Mouse (Mus musculus) right cerebral cortex, postnatal 4 days (tissue): ENCODE measurements around the gene C1galt1c1.
A peak's percentile ranks its signal among the peaks of the same experiment; 100 is the strongest.

Experiments used
- DNase-seq: peaks from one replicate; pipeline ENCODE4 v3.0.0-alpha.2; 2022

Gene C1galt1c1

GRCm38 (mm10) chrX:38634801-38635637 lies at the start of gene C1galt1c1:
TSS of gene C1galt1c1 (minus strand) at chrX:38635087.
- DNase-seq: peak; percentile 87

GRCm38 (mm10) chrX:38681972-38682371 lies 47.1 kb upstream of the C1galt1c1 start:
- DNase-seq: no peak

DNA sequence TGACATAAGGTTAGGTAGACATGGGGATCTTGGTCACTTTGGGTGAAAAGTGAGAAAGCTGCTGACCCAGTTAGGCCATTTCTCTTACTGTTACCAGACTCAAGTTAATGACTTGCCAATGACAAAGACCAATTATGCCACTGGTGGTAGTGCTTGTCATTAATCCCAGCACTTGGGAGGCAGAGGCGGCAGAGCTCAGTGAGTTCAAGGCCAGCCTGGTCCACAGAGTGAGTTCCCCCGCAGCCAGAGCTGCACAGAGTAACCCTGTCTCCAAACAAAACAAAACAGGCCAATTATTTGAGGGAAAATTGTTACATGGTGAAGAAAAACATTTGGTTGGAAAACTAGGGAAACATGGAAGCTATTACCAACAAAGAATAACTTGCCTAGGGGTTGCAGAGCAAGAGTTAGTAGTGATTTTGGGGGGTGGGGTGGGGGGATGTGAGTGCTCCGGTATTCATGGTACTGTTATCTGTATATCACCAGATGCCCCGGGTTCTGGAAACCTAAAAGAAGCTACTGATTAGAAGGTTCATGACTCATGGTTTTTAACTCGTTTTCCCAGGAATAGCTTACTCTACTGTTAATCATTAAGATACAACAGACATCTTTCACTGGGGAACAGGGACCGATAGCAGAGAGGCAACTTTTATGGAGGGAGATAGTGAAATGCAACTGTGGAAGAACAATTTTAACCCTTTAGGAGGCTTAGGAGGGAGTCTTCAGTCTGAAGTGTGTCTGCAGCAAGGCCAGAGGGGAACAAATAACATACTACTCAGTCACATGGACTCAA lies 34.4 kb upstream of the C1galt1c1 start:
- no peak for DNase-seq

DNA sequence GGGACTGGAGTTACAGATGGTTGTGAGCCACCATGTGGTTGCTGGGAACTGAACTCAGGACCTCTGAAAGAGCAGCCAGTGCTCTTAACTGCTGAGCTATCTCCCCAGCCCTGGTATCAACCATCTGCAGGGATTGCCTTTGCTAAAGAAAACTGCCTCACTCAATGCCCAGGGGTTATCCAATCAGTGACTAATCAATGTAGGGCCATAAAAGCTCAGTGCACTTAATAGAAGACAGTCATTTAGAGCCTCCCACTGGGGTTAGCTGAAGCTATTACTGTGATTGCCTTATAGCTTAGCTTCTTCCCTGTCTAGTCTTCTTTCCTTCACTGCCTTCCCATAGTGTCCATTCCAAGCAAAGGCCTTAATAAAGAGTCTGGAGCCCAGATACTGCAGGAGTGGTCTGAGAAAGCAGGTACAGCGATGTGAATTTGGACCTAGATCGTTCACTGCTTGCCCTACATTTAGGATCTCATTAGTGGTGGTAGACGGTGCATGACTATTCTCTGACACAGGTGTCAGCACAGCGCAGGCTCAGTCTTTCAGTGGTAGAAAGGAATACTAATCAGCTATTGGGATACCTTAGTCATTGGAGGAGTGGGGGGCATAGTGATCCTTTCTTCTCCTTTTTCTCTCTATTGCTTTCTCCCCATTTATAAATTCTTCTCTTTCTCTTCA lies 21.5 kb upstream of the C1galt1c1 start:
- DNase-seq: no peak

DNA sequence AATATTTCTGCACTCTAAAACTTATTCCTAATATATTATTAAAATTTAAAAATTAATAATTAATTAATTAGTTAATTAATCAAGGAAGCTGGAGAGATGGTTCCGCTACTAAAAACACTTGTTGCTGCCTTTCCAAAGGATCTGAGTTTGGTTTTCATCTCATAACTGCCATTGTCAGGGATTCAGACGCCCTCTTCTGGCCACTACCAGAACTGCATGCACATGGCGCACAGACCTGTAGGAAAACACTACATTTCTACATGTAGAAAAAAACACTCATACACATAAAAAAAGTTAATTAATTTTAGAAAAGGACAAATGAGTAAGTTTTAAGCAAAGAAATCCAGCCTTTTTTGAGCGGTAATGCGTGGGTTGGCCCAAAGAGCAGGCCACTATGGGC lies 19.8 kb upstream of the C1galt1c1 start:
- DNase-seq: no peak

DNA sequence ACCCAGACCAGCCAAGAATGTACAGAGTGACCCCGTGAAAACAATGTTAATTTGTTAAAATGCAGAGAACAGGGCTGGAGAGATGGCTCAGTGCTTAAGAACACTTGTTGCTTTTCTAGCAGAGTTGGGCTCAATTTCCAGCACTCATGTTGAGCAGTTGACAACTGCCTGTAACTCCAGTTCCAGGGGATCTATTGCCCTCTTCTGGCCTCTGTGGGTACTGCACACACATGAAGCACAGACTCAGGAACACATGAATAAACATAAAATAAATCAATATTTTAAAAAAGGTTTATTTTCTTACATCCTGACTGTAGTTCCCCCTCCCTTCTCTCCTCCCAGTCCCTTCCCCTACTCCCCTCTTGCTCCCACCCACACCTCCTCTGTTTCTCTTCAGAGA lies 18.3 kb upstream of the C1galt1c1 start:
- no peak for DNase-seq

GRCm38 (mm10) chrX:38651167-38651566 lies 16.3 kb upstream of the C1galt1c1 start:
- no peak for DNase-seq

GRCm38 (mm10) chrX:38650404-38651039 lies 15.6 kb upstream of the C1galt1c1 start:
- DNase-seq: no peak

DNA sequence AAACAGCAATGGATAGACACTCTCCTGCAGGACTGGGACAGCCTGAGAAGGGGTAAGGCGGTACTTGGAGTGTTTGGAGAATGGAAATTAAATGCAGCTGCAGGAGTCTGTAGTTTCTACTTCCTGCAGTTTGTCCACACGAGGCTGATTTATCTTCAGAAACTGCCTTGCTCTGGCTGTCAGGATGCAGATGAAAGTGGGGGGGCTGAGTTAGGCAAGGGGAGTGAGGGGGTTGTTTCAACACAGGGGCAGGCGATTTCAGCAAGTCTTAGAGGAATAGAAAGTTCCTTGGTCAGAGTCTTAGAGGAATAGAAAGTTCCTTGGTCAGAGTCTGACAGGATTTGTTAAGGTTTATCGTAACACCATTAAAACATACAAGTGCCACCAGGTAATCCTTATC lies 7.3 kb upstream of the C1galt1c1 start:
- DNase-seq: no peak

DNA sequence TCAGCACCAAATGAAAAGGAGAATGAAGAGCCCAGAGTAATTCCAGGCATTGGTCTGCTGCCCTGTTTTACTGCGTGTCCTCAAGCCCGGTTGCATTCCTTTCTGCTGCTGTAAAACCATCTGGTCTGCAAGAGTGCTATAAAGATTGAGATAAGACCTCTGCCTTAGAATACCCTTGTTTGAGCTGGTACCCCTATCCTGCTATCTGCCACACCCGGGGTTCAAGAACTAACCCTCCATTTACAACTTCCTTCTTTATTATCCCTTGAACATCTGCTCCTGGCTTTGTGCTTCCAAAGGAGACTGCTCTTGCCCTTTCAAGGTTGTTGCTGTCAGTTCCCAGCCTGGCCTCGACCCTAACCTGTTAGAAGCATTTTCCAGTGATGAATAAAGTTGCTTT lies 6.5 kb upstream of the C1galt1c1 start:
- DNase-seq: no peak

DNA sequence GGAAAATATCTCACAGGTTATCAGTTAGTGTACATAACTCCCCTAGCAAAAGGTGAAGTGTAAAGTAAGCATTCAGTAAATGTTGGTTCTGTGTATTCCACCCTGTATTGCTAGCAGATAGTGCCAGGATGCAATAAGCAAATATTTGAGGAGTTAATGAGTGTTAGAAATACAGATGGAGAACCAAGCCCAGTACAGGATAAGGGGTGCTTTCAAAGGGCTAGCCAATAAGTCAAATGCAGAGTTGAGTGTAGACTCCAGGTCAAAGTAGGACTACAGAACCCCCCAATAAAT lies 698 bp upstream of the C1galt1c1 start:
- no peak for DNase-seq

DNA sequence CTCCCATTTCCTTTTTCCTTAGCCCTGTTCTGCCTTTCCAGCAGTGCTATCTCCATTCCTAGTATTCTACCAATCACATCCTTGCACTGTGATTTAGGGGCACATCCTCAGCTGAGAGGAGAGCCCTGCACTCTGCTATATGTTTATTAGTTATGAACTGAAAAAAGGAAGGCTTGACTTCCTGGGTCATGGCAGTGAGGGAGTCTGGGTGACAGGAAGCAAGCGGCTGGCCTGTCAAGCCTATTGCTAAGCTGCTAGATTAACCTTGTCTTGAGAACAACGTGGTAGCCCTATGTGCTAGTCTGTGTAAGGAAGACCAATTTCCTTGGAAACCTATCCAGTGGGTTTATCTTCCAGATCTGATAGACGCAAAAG lies 33.9 kb downstream of the C1galt1c1 start:
- DNase-seq: peak; percentile 6

DNA sequence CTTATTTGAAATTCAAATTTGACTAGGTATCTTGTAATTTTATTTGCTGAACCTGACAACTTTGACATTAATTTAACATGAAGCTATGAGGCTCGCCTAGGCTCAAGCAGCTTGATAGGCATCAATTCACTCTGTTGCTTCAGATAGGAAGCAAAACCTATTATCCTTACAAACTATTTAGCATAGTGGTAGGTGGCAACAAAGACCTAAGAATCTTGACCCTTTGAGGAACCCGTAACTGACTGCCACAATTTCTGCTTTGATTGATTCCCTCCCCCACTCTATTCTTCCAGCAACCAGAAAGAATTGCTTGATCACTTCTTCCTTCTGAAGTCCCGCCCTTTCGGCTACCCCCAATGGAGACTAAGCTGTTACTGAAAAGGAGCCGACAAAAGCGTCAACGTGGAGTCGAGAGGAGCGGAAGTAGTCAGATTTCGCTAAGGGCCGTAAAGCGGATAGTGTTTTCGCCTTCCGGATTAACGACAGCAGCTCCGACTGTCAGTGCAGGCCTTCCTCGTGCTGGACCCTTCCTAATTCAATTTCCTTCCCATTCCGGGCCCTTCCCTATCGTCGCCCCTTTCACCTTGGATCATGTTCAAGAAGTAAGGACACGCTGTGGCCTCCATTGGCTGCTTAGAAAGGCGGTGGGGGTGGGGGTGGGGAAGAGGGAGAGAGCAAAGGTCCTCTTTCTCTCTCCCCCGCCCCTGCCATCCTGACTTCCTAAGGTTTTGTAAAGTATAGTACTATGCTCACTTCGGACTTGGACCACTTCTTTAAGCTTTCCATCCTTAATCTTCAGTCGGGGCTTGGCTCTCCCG lies 34.5 kb downstream of the C1galt1c1 start, which contains the start of gene Mcts1:
TSS of gene Mcts1 (plus strand) at position 402 of the 818 bp plus-strand sequence.
- DNase-seq: peak; percentile 47

DNA sequence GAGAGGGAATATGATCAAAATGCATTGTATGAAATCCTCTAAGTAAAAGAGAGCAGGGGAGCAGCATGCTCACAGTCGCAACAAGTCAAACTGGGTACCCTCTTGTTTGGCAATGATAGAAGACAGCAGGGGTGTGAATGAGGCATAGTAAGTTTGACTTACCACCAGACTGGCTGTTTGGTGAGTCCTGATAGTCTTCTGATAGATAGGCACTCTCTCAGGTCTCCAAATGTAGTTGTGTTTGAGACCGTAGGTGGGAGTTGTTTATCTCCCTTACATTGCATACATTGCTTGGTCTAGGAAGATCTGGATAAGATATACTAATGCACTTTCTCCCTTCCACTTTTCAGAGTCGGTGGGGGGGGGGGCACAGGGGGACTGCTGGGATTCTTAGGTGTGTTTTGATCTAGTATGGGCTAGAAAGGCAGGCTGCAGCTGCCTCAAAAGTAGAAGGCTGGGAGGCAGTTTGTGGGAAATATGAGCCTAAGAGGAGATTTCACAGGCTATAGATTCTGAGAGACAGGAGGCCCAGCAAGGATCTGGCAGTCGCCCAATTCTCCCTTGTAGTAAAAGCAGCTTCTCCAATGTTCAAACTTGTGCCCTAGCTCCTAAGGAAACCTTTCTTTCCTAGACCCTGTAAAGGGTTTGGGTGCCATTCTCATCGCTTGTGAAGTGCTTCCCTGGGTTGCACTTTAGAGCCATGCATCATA lies 41.6 kb downstream of the C1galt1c1 start:
- peak; percentile 22 for DNase-seq

DNA sequence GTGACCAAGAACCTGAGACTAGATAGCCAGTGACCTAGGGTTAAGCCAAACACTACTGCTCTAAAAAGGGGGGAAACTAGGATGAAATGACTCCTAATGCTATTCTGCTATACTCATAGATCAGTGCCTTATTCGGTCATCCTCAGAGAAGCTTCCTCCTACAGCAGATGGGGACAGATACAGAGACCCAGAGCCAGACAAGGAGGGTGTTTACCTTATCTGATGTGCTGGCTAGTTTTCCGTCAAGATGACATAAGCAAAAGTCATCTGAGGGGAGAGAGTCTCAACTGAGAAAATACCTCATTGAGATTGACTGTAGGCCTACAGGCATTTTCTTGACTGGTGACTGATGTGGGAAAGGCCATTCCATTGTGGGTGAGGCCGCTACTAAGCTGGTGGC lies 43.1 kb downstream of the C1galt1c1 start:
- DNase-seq: no peak

DNA sequence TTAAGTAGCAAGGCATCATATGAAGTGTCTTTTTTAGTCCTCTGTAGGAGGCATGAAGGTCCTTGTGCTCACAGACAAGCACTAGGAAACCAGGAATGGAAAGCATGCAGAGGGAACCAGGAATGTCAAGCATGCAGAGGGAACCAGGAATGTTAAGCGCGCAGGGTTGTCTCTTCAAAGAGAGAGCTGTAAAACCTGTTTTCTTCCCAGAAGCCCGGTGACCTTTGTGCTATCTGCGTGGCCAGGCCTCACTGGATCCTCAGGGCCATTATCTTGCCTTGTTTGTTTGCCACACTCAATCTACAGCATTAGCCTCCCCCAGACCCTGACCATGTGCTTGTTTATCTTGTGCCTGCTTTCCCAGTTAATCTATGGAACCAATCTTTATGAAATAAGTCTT lies 45.1 kb downstream of the C1galt1c1 start:
- no peak for DNase-seq

- no peak for DNase-seq
Observed at GRCm38 (mm10) chrX:38583261-38583660, 51.6 kb downstream of the C1galt1c1 start.

- no peak for DNase-seq
Observed at GRCm38 (mm10) chrX:38581140-38581539, 53.7 kb downstream of the C1galt1c1 start.
